Mouse (Mus musculus) brain, embryonic 14.5 days (tissue): ENCODE results near the gene Dars2.

ENCODE experiments used
- CTCF ChIP-seq: fragments of 200-500 bp; IDR thresholded peaks from 2 replicates; pipeline ENCODE4 v1.5.1; 2012; ENCODE audit warnings: inconsistent platforms, mild to moderate bottlenecking, moderate library complexity, borderline replicate concordance; ENCODE audit not compliant: insufficient read depth, insufficient read length; ENCODE audit errors: extremely low read depth
- POLR2A ChIP-seq: fragments of 200-500 bp; IDR thresholded peaks from 2 replicates; pipeline ENCODE4 v1.6.1; 2012; ENCODE audit warnings: mild to moderate bottlenecking, inconsistent platforms, borderline replicate concordance; ENCODE audit not compliant: poor library complexity, insufficient read depth, insufficient read length, severe bottlenecking; ENCODE audit errors: extremely low read depth

DNA sequence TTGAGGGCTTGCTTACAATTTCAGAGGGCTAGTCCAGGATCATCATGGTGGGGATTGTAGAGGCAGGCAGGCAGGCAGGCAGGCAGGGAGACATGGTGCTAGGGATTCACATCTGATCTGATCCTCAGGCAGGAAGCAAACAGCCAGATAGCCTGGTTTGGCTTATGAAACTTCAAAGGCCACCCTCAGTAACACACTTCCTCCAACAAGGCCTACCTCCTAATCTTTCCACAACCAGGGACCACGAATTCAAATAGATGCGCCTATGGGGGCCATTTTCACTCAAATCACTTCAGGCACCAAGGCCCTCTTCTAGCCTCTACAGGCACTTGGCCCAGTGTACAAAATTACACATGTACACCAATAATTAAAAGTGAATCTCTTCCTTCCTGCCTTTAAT is 43.3 kb downstream of the Dars2 start:
- TF ChIP-seq POLR2A (no peak), CTCF (no peak)
